Mouse (Mus musculus) forebrain, embryonic 10.5 days (tissue): ENCODE data around the gene Fam13c. TPM values are rescaled to one million over a fixed set of nuclear protein-coding genes. Genes with fewer than 3 reads are reported as not detected.

ENCODE experiments used
- DNase-seq: peaks from one replicate; pipeline ENCODE4 v3.0.0-alpha.2; 2017; ENCODE audit warnings: low spot score; ENCODE audit errors: extremely low spot score
- H3K27ac ChIP-seq: fragments of 300-500 bp; sonication (generic); 2 replicates; pipeline ENCODE4 v1.5.1; 2016; ENCODE audit warnings: mild to moderate bottlenecking
- H3K27me3 ChIP-seq: fragments of 300-500 bp; sonication (generic); 2 replicates; pipeline ENCODE4 v1.6.1; 2016; ENCODE audit warnings: mild to moderate bottlenecking; ENCODE audit not compliant: poor library complexity, severe bottlenecking
- H3K36me3 ChIP-seq: fragments of 300-500 bp; sonication (generic); replicated peaks from 2 replicates; pipeline ENCODE4 v1.6.1; 2016; ENCODE audit warnings: mild to moderate bottlenecking, moderate library complexity
- H3K4me1 ChIP-seq: fragments of 300-500 bp; sonication (generic); 2 replicates; pipeline ENCODE4 v1.6.1; 2016
- H3K4me3 ChIP-seq: fragments of 300-500 bp; sonication (generic); 2 replicates; pipeline ENCODE4 v1.5.1; 2016; ENCODE audit warnings: mild to moderate bottlenecking, moderate library complexity
- H3K9me3 ChIP-seq: fragments of 300-500 bp; sonication (generic); 2 replicates; pipeline ENCODE4 v1.6.1; 2016; ENCODE audit warnings: mild to moderate bottlenecking, moderate library complexity
- WGBS: fragments of 180-500 bp; shearing (Covaris S2); methylation state at CpG from one replicate; pipeline ENCODE4 v1.1.7; 2016; 5-methylcytosine and 5-hydroxymethylcytosine counted together
- polyA plus RNA-seq: library from polyadenylated mRNA; unstranded; fragments of >200 nt; fragmentation: Nextera tagmentation; extraction: Ambion mirVana; gene quantifications from 2 replicates; pipeline ENCODE4 v1.2.1, GENCODE M21; 2016

The Fam13c gene
- polyA plus RNA-seq, 1 experiment from 2014 or later: 8.4 TPM

- no peaks in the 10 kb centered on the region for H3K36me3 ChIP-seq
- no peaks in the 10 kb centered on the region for H3K9me3 ChIP-seq
- DNase-seq: no peak
- no peak overlapping the region for H3K4me3 ChIP-seq
- peaks cover 24% of the 10 kb centered on the region for H3K4me1 ChIP-seq
- no peak overlapping the region for H3K27ac ChIP-seq
- peaks cover 8% of the 10 kb centered on the region for H3K27me3 ChIP-seq
- WGBS: 93% methylated on average over 4 of the region's 4 CpGs
Measured at GRCm38 (mm10) chr10:70436656-70437055, 3.6 kb upstream of the Fam13c start.

GRCm38 (mm10) chr10:70437289-70437688 is 3.0 kb upstream of the Fam13c start:
- H3K9me3 ChIP-seq: no peaks in the 10 kb centered on the region
- no peak for DNase-seq

GRCm38 (mm10) chr10:70440639-70441461 is 569 bp downstream of the Fam13c start:
- no peaks in the 10 kb centered on the region for H3K36me3 ChIP-seq
- under 1% methylated on average over 44 of the region's 44 CpGs for WGBS
- H3K4me1 ChIP-seq: peaks cover 36% of the 10 kb centered on the region
- H3K9me3 ChIP-seq: no peaks in the 10 kb centered on the region
- H3K27me3 ChIP-seq: peaks cover 15% of the 10 kb centered on the region
- peak; percentile 65 for DNase-seq
- H3K4me3 ChIP-seq: peak overlapping the region; percentile 75
- H3K27ac ChIP-seq: peak overlapping the region; percentile 92

More at GRCm38 (mm10) chr10:70437289-70437688, 3.0 kb upstream of the Fam13c start:
- Histone ChIP-seq H3K36me3 (no peaks in the 10 kb centered on the region), H3K4me3 (no peak overlapping the region), H3K27me3 (peaks cover 14% of the 10 kb centered on the region), H3K4me1 (peaks cover 28% of the 10 kb centered on the region), H3K27ac (no peak overlapping the region)
- 83% methylated on average over 5 of the region's 5 CpGs for WGBS

GRCm38 (mm10) chr10:70442156-70442555 is 1.9 kb downstream of the Fam13c start:
- peaks cover 36% of the 10 kb centered on the region for H3K4me1 ChIP-seq
- no peak overlapping the region for H3K27ac ChIP-seq
- DNase-seq: no peak
- H3K9me3 ChIP-seq: no peaks in the 10 kb centered on the region
- H3K27me3 ChIP-seq: peaks cover 15% of the 10 kb centered on the region
- no peaks in the 10 kb centered on the region for H3K36me3 ChIP-seq
- no peak overlapping the region for H3K4me3 ChIP-seq
- WGBS: 87% methylated on average over 2 of the region's 2 CpGs

- Histone ChIP-seq H3K4me1 (peaks cover 36% of the 10 kb centered on the region), H3K27me3 (peaks cover 15% of the 10 kb centered on the region), H3K9me3 (no peaks in the 10 kb centered on the region), H3K4me3 (no peak overlapping the region), H3K36me3 (no peaks in the 10 kb centered on the region), H3K27ac (no peak overlapping the region)
- no peak for DNase-seq
- 86% methylated on average over 5 of the region's 5 CpGs for WGBS
Measured at GRCm38 (mm10) chr10:70442623-70443022, 2.3 kb downstream of the Fam13c start.

- no peaks in the 10 kb centered on the region for H3K9me3 ChIP-seq
- no peak for DNase-seq
- WGBS: 77% methylated on average over 4 of the region's 4 CpGs
Measured at GRCm38 (mm10) chr10:70447787-70448186, 7.5 kb downstream of the Fam13c start.

GRCm38 (mm10) chr10:70449206-70449605 is 8.9 kb downstream of the Fam13c start:
- 53% methylated on average over 8 of the region's 8 CpGs for WGBS
- no peak for DNase-seq
- Histone ChIP-seq H3K9me3 (no peaks in the 10 kb centered on the region), H3K4me3 (no peak overlapping the region), H3K27me3 (no peaks in the 10 kb centered on the region), H3K4me1 (peaks cover 4% of the 10 kb centered on the region; the same call in 1 of the 2 replicates), H3K27ac (no peak overlapping the region), H3K36me3 (peaks cover 7% of the 10 kb centered on the region; the same call in 1 of the 2 replicates)

More at GRCm38 (mm10) chr10:70447787-70448186, 7.5 kb downstream of the Fam13c start:
- Histone ChIP-seq H3K27ac (no peak overlapping the region), H3K27me3 (no peaks in the 10 kb centered on the region), H3K4me1 (peaks cover 11% of the 10 kb centered on the region), H3K36me3 (peaks cover 7% of the 10 kb centered on the region; the same call in 1 of the 2 replicates), H3K4me3 (no peak overlapping the region)

GRCm38 (mm10) chr10:70455886-70456305 is 15.6 kb downstream of the Fam13c start:
- Histone ChIP-seq H3K4me1 (peaks cover 5% of the 10 kb centered on the region), H3K9me3 (no peaks in the 10 kb centered on the region), H3K36me3 (peaks cover 15% of the 10 kb centered on the region), H3K27ac (no peak overlapping the region), H3K4me3 (no peak overlapping the region), H3K27me3 (no peaks in the 10 kb centered on the region)
- WGBS: 95% methylated on average over 8 of the region's 8 CpGs
- DNase-seq: no peak

GRCm38 (mm10) chr10:70458574-70459263 is 18.4 kb downstream of the Fam13c start:
- Histone ChIP-seq H3K9me3 (no peaks in the 10 kb centered on the region), H3K4me3 (no peak overlapping the region), H3K4me1 (peaks cover 5% of the 10 kb centered on the region), H3K27ac (no peak overlapping the region), H3K36me3 (peaks cover 18% of the 10 kb centered on the region), H3K27me3 (no peaks in the 10 kb centered on the region)
- WGBS: 73% methylated on average over 11 of the region's 11 CpGs
- no peak for DNase-seq

- Histone ChIP-seq H3K27ac (no peak overlapping the region), H3K4me1 (no peaks in the 10 kb centered on the region), H3K27me3 (no peaks in the 10 kb centered on the region), H3K36me3 (0 out of 2 replicates have a peak, but pooled peaks cover 6% of the 10 kb centered on the region), H3K9me3 (no peaks in the 10 kb centered on the region), H3K4me3 (no peak overlapping the region)
- DNase-seq: no peak
- 82% methylated on average over 7 of the region's 7 CpGs for WGBS
Measured at GRCm38 (mm10) chr10:70465638-70466037, 25.4 kb downstream of the Fam13c start.

GRCm38 (mm10) chr10:70470836-70471235 is 30.6 kb downstream of the Fam13c start:
- peaks cover 17% of the 10 kb centered on the region for H3K36me3 ChIP-seq
- 84% methylated on average over 1 of the region's 1 CpGs for WGBS
- H3K9me3 ChIP-seq: no peaks in the 10 kb centered on the region; the same call in 1 of the 2 replicates
- H3K4me1 ChIP-seq: no peaks in the 10 kb centered on the region
- H3K27ac ChIP-seq: no peak overlapping the region
- no peaks in the 10 kb centered on the region for H3K27me3 ChIP-seq
- H3K4me3 ChIP-seq: no peak overlapping the region
- DNase-seq: no peak

- no peaks in the 10 kb centered on the region for H3K27me3 ChIP-seq
- no peaks in the 10 kb centered on the region for H3K4me1 ChIP-seq
- 96% methylated on average over 10 of the region's 10 CpGs for WGBS
- H3K27ac ChIP-seq: no peak overlapping the region
- no peak for DNase-seq
- H3K36me3 ChIP-seq: peaks cover 36% of the 10 kb centered on the region
- peaks cover 3% of the 10 kb centered on the region; the same call in 1 of the 2 replicates for H3K9me3 ChIP-seq
- H3K4me3 ChIP-seq: no peak overlapping the region
Measured at GRCm38 (mm10) chr10:70477741-70478145, 37.5 kb downstream of the Fam13c start.

GRCm38 (mm10) chr10:70483736-70484135 is 43.5 kb downstream of the Fam13c start:
- Histone ChIP-seq H3K27ac (no peak overlapping the region; the same call in 1 of the 2 replicates), H3K9me3 (no peaks in the 10 kb centered on the region), H3K4me3 (no peak overlapping the region), H3K36me3 (peaks cover 3% of the 10 kb centered on the region; the same call in 1 of the 2 replicates), H3K4me1 (peaks cover 20% of the 10 kb centered on the region), H3K27me3 (no peaks in the 10 kb centered on the region)
- no peak for DNase-seq
- 92% methylated on average over 6 of the region's 6 CpGs for WGBS
